Mouse (Mus musculus): Measurements from ENCODE around the gene Brd7. TPM values are rescaled to one million over a fixed set of nuclear protein-coding genes. Genes with fewer than 3 reads are reported as not detected.

The Brd7 gene
- 68.6 and 74.4 TPM in 2 replicates for polyA plus RNA-seq (2015; fragmentation: Nextera tagmentation; extraction: Ambion mirVana)

DNA sequence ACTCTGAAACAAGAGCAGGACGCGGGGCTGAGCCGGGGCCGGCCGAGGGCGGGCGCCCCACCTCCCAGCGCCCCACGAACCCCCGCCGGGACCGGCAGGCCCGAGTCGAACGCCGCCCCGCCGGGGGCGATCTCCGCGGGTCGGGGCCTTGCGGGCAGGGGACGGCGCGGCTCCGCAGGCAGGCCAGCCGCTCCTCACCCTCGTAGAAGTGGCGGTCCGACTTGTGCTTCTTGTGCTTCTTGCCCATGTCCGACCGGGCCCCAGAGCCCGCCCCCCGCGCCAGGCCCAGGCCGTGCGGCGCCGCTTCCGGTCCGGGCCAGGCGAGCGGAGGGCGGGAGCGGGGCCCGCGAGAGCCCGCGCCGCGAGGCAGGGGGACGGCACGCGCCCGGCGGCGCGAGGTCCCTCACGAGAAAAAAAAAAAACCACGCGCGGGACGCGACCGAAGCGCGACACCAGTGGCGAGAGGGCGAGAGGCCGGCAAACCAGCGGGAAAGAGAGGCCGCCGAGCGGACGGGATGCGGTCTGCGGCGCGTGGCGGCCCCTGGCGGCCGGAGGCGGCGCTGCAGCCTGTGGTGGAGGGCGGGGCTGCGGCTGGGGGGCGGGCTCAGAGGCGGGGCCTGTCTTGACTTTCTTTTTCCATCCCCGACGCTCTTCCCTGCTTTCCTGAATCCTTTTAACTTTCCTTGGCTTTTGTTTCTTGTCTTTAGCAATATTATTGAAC lies at the start of gene Brd7:
Gene Brd7 (minus strand): TSS at position 487 of the 721 bp plus-strand sequence.
- H3K27ac ChIP-seq = peak within 1 kb of the TSS; percentile 90
- H3K9ac ChIP-seq = peak within 1 kb of the TSS; percentile 98
- peak within 1 kb of the TSS; percentile 99 for H3K4me3 ChIP-seq (replicated peaks)
- no peaks in the 10 kb centered on the region for H3K27me3 ChIP-seq
- peaks cover 25% of the 10 kb centered on the region for H3K4me1 ChIP-seq
- ATAC-seq (replicated peaks; ENCODE audit: low FRiP score) = peak; percentile 86
- H3K4me2 ChIP-seq = peak within 1 kb of the TSS; percentile 79
- H3K36me3 ChIP-seq = peaks cover 28% of the 10 kb centered on the region
- WGBS = under 1% methylated on average over 90 of the region's 91 CpGs
- no peaks in the 10 kb centered on the region for H3K9me3 ChIP-seq (replicated peaks)

DNA sequence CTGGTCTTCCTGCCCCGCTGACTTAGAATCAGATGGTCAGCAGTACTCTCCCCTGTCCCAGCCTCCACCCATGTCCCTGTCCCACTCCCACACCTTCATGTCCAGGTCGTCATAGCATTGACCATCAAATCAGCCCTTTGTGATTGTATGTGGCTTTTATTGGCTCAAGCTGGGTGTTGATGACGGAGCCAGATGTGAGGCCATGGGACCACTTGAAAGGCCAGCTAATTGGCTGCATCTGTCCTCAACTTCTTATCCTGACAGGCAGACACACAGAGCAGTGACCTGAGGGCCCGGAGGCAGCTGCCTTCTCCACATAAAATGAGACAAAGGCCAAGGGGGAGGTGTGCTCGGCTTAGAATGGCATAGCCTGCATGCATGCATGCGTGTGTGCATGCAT lies 49.5 kb upstream of the Brd7 start:
- H3K27ac ChIP-seq = no peak overlapping the region
- peaks cover 15% of the 10 kb centered on the region for H3K4me1 ChIP-seq
- no peak overlapping the region for H3K4me3 ChIP-seq (replicated peaks)
- H3K9me3 ChIP-seq (replicated peaks) = no peaks in the 10 kb centered on the region
- 53% methylated on average over 6 of the region's 6 CpGs for WGBS
- no peak for ATAC-seq (replicated peaks; ENCODE audit: low FRiP score)
- no peaks in the 10 kb centered on the region for H3K36me3 ChIP-seq
- H3K4me2 ChIP-seq = no peak overlapping the region
- no peak overlapping the region for H3K9ac ChIP-seq
- no peaks in the 10 kb centered on the region for H3K27me3 ChIP-seq

- WGBS = 50% methylated on average over 11 of the region's 11 CpGs
- Histone ChIP-seq H3K4me1 (peaks cover 15% of the 10 kb centered on the region), H3K27ac (no peak overlapping the region), H3K9ac (no peak overlapping the region), H3K27me3 (no peaks in the 10 kb centered on the region), H3K4me2 (0 out of 2 replicates have a peak overlapping the region, but pooled peaks have one; percentile 19), H3K36me3 (no peaks in the 10 kb centered on the region), H3K4me3 (replicated peaks) (no peak overlapping the region), H3K9me3 (replicated peaks) (no peaks in the 10 kb centered on the region)
- peak; percentile 40; the same call in 1 of the 2 replicates for ATAC-seq (replicated peaks; ENCODE audit: low FRiP score)
Observed at GRCm38 (mm10) chr8:88409401-88409940, 47.5 kb upstream of the Brd7 start.

GRCm38 (mm10) chr8:88407716-88408115 lies 45.7 kb upstream of the Brd7 start:
- H3K9ac ChIP-seq = no peak overlapping the region
- peaks cover 15% of the 10 kb centered on the region for H3K4me1 ChIP-seq
- no peak overlapping the region for H3K4me2 ChIP-seq
- no peak overlapping the region for H3K27ac ChIP-seq
- ATAC-seq (replicated peaks; ENCODE audit: low FRiP score) = no peak
- H3K36me3 ChIP-seq = no peaks in the 10 kb centered on the region
- H3K27me3 ChIP-seq = no peaks in the 10 kb centered on the region
- no peaks in the 10 kb centered on the region for H3K9me3 ChIP-seq (replicated peaks)
- H3K4me3 ChIP-seq (replicated peaks) = no peak overlapping the region
- 95% methylated on average over 6 of the region's 6 CpGs for WGBS

DNA sequence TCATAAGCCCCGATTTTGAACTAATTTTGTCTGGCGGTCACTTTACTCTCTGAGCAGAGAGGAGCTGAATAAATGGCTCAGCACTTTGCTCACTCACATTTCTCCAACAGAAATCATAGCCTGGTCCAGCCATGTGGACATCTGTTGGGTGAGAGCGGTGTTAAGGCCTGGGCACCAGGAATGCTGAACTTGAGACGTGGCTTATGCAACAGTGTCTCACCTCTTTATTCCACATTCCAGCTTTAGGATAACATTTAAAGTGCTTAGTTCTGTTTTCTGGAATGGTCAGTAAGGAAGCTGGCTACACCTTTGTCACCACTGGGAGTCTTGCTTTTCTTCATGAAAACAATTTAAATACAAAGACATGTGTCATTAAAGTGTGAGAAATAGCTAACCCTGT lies 36.1 kb upstream of the Brd7 start:
- H3K36me3 ChIP-seq = no peaks in the 10 kb centered on the region
- no peak overlapping the region for H3K4me2 ChIP-seq
- no peaks in the 10 kb centered on the region for H3K4me1 ChIP-seq
- no peaks in the 10 kb centered on the region for H3K27me3 ChIP-seq
- H3K9me3 ChIP-seq (replicated peaks) = no peaks in the 10 kb centered on the region
- no peak overlapping the region for H3K9ac ChIP-seq
- H3K27ac ChIP-seq = no peak overlapping the region
- H3K4me3 ChIP-seq (replicated peaks) = no peak overlapping the region
- ATAC-seq (replicated peaks; ENCODE audit: low FRiP score) = no peak
- WGBS = 89% methylated on average over 4 of the region's 4 CpGs

DNA sequence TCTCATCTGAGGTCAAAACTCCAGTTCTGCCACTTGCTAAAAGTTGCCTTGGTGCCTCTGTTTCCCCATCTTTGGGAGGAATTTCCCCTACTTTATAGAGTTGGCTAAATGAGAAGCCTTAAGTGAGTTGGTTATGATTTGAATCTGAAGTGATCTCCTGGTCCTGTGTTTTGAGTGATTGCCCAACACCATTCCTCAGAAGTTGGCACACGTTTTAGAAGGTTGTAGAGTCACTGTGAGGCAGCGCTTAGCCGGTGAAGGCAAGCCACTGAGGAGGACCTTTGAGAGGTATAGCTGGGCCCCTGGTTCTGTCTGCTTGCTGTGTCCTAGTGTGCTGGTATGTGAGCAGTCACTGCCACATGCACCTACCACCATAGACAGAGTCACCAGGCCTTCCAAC lies 31.3 kb upstream of the Brd7 start:
- Histone ChIP-seq H3K4me1 (no peaks in the 10 kb centered on the region), H3K27me3 (no peaks in the 10 kb centered on the region), H3K27ac (no peak overlapping the region), H3K4me2 (no peak overlapping the region), H3K9me3 (replicated peaks) (no peaks in the 10 kb centered on the region), H3K4me3 (replicated peaks) (no peak overlapping the region), H3K36me3 (no peaks in the 10 kb centered on the region), H3K9ac (no peak overlapping the region)
- ATAC-seq (replicated peaks; ENCODE audit: low FRiP score) = no peak
- 85% methylated on average over 3 of the region's 3 CpGs for WGBS

GRCm38 (mm10) chr8:88390749-88391148 lies 28.8 kb upstream of the Brd7 start:
- Histone ChIP-seq H3K9me3 (replicated peaks) (no peaks in the 10 kb centered on the region), H3K4me1 (no peaks in the 10 kb centered on the region), H3K36me3 (no peaks in the 10 kb centered on the region), H3K4me2 (no peak overlapping the region), H3K4me3 (replicated peaks) (no peak overlapping the region), H3K27me3 (no peaks in the 10 kb centered on the region), H3K9ac (no peak overlapping the region), H3K27ac (no peak overlapping the region)
- 97% methylated on average over 1 of the region's 1 CpGs for WGBS
- ATAC-seq (replicated peaks; ENCODE audit: low FRiP score) = no peak

GRCm38 (mm10) chr8:88388691-88389239 lies 26.8 kb upstream of the Brd7 start:
- no peaks in the 10 kb centered on the region for H3K9me3 ChIP-seq (replicated peaks)
- no peak overlapping the region for H3K4me2 ChIP-seq
- H3K36me3 ChIP-seq = no peaks in the 10 kb centered on the region
- no peak for ATAC-seq (replicated peaks; ENCODE audit: low FRiP score)
- H3K27ac ChIP-seq = no peak overlapping the region
- WGBS = 58% methylated on average over 7 of the region's 7 CpGs
- H3K9ac ChIP-seq = no peak overlapping the region
- H3K27me3 ChIP-seq = no peaks in the 10 kb centered on the region
- H3K4me3 ChIP-seq (replicated peaks) = no peak overlapping the region
- H3K4me1 ChIP-seq = no peaks in the 10 kb centered on the region

GRCm38 (mm10) chr8:88387874-88388273 lies 25.9 kb upstream of the Brd7 start:
- H3K36me3 ChIP-seq = no peaks in the 10 kb centered on the region

DNA sequence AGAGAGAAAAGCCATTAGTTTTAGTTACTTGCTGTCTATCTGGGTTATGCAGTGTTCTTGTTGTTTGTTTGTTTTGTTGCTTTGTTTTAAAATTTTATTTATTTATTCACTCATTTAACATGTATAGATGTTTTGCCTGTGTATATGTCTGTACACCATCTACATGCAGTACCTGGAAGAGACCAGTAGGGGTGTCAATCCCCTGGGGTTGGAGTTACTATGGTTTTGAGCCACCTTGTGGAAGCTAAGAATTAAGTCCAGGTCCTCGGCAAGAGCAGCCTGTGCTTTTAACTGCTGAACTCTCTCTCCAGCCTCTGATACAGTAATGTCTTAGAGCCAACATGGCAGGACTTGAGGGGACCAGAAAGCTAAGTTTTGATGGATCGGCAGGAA lies 21.2 kb upstream of the Brd7 start:
- 90% methylated on average over 2 of the region's 2 CpGs for WGBS
- H3K4me3 ChIP-seq (replicated peaks) = no peak overlapping the region
- no peak overlapping the region for H3K27ac ChIP-seq
- ATAC-seq (replicated peaks; ENCODE audit: low FRiP score) = no peak
- H3K4me2 ChIP-seq = no peak overlapping the region
- H3K27me3 ChIP-seq = no peaks in the 10 kb centered on the region
- no peaks in the 10 kb centered on the region for H3K9me3 ChIP-seq (replicated peaks)
- 0 out of 2 replicates have a peak, but pooled peaks cover 8% of the 10 kb centered on the region for H3K4me1 ChIP-seq
- H3K36me3 ChIP-seq = no peaks in the 10 kb centered on the region
- H3K9ac ChIP-seq = no peak overlapping the region

More at GRCm38 (mm10) chr8:88387874-88388273, 25.9 kb upstream of the Brd7 start:
- no peak for ATAC-seq (replicated peaks; ENCODE audit: low FRiP score)
- Histone ChIP-seq H3K4me3 (replicated peaks) (no peak overlapping the region), H3K9me3 (replicated peaks) (no peaks in the 10 kb centered on the region), H3K4me1 (no peaks in the 10 kb centered on the region), H3K9ac (no peak overlapping the region), H3K27me3 (no peaks in the 10 kb centered on the region), H3K4me2 (no peak overlapping the region), H3K27ac (no peak overlapping the region)
- WGBS = 70% methylated on average over 8 of the region's 8 CpGs

DNA sequence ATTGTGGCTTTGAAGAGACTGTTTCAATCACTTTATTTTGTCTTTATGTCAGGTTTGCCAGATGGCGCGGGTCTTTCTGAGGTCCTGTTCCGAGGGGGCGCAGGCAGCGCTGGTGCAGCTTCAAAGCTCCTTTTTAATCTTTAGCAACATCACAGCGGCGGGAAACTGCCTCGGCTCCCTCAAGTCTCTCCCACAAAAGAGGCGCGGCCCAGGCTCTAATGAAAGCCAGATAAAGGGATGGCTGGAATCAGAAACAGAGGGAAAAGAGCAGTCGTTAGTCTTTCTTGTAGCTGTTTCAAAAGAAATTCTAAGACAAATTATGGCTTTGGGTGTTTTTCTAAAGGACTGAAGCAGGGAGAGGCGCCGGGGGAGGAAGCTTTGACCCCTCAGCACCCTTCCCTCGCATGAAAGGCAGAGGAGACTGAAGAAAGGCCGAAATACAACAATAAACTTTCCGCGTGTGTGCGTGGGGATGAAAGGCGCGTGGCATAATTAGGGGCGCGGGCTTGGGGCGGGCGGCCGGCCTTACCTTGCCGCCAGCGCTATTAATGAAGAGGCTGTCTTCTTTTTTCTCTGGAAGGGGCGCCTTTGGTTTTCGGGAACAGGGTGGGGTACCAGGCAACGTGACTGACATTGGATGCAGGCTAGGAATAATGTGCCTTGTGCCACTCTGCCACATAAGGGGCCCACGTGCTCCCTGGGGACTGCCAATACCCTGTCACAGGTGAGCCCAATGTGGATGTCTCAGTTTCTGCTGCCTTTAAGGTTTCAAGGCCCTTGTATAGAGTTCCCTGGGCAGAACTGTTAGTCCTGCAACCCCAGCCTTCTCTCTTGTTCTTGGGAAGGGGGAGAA lies 20.5 kb upstream of the Brd7 start:
- H3K4me3 ChIP-seq (replicated peaks) = no peak overlapping the region
- no peaks in the 10 kb centered on the region for H3K36me3 ChIP-seq
- H3K4me2 ChIP-seq = no peak overlapping the region
- WGBS = 60% methylated on average over 31 of the region's 31 CpGs
- H3K9ac ChIP-seq = no peak overlapping the region
- H3K27me3 ChIP-seq = no peaks in the 10 kb centered on the region
- ATAC-seq (replicated peaks; ENCODE audit: low FRiP score) = no peak
- no peaks in the 10 kb centered on the region for H3K9me3 ChIP-seq (replicated peaks)
- 0 out of 2 replicates have a peak overlapping the region, but pooled peaks have one; percentile 1 for H3K27ac ChIP-seq
- H3K4me1 ChIP-seq = peaks cover 8% of the 10 kb centered on the region; the same call in 1 of the 2 replicates

DNA sequence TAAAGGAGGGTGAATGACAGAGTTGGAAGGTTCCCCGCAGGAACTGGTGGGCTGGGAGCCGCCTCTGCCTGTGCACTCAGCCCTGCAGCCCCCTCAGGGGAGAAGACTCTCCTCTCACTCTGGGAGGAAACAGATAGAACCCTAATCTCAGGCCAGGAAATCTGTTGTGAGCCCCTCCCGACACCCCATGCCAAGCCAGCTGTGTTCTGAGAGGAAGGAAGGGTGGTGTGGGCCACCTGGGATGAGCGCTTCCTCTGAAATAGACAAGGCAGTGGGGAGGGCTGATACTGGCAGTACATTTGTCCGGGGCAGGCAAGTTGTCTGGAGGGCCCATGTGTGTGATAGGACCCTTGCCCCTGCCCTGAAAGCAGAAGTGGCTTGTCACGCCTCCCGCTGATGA lies 18.5 kb upstream of the Brd7 start:
- WGBS = 76% methylated on average over 7 of the region's 7 CpGs
- no peaks in the 10 kb centered on the region for H3K36me3 ChIP-seq
- ATAC-seq (replicated peaks; ENCODE audit: low FRiP score) = no peak
- H3K4me2 ChIP-seq = no peak overlapping the region
- no peak overlapping the region for H3K4me3 ChIP-seq (replicated peaks)
- H3K9ac ChIP-seq = no peak overlapping the region
- no peaks in the 10 kb centered on the region for H3K9me3 ChIP-seq (replicated peaks)
- no peak overlapping the region for H3K27ac ChIP-seq
- peaks cover 16% of the 10 kb centered on the region for H3K4me1 ChIP-seq
- H3K27me3 ChIP-seq = no peaks in the 10 kb centered on the region

All from kidney, embryonic 15.5 days (tissue).